Mouse (Mus musculus) gastrocnemius, postnatal 10 days (tissue): ENCODE measurements around the gene Aldh1b1. TPM values are rescaled to one million over a fixed set of nuclear protein-coding genes. Genes with fewer than 3 reads are reported as not detected.
A peak's percentile ranks its signal among the peaks of the same experiment; 100 is the strongest.

ENCODE experiments used
- DNase-seq: peaks from one replicate; pipeline ENCODE4 v3.0.0; 2021; ENCODE audit warnings: mixed read lengths
- total RNA-seq, 2 experiments: library from RNA; stranded (reverse); gene quantifications; 2 replicates each; pipeline ENCODE4 v1.2.3; 2021

Aldh1b1 gene
- total RNA-seq, 2 experiments from 2014 or later = 1.8 to 2.5 TPM

- DNase-seq = no peak
These were observed 26.1 kb downstream of the Aldh1b1 start for GRCm38 (mm10) chr4:45824761-45825556.

GRCm38 (mm10) chr4:45826275-45827040 is 27.6 kb downstream of the Aldh1b1 start, which contains the start of gene Igfbpl1:
TSS of gene Igfbpl1 (minus strand) at chr4:45826923.
- DNase-seq = no peak

- no peak for DNase-seq
These were observed 31.3 kb downstream of the Aldh1b1 start for GRCm38 (mm10) chr4:45829907-45830759.

GRCm38 (mm10) chr4:45831996-45832395 is 33.2 kb downstream of the Aldh1b1 start:
- DNase-seq = no peak

GRCm38 (mm10) chr4:45833461-45833860 is 34.6 kb downstream of the Aldh1b1 start:
- no peak for DNase-seq

GRCm38 (mm10) chr4:45844355-45844754 is 45.5 kb downstream of the Aldh1b1 start:
- peak; percentile 33 for DNase-seq

- DNase-seq = no peak
These were observed 47.4 kb downstream of the Aldh1b1 start for GRCm38 (mm10) chr4:45846263-45846662.

GRCm38 (mm10) chr4:45848109-45848824 is 49.4 kb downstream of the Aldh1b1 start, which contains the start of gene Stra6l:
TSS of gene Stra6l (plus strand) at chr4:45848664.
- no peak for DNase-seq

GRCm38 (mm10) chr4:45848825-45849156 is 50.0 kb downstream of the Aldh1b1 start:
- no peak for DNase-seq

GRCm38 (mm10) chr4:45849419-45849818 is 50.6 kb downstream of the Aldh1b1 start:
- no peak for DNase-seq

- DNase-seq = peak; percentile 57
These were observed 52.8 kb downstream of the Aldh1b1 start for GRCm38 (mm10) chr4:45851640-45852051.

GRCm38 (mm10) chr4:45853496-45854246 is 54.8 kb downstream of the Aldh1b1 start:
- DNase-seq = no peak

Other genes starting within 250 kb of the Aldh1b1 start
- gene Igfbpl1, start 27.9 kb downstream of the Aldh1b1 start, total RNA-seq = under 1 TPM in 1 of 2 experiments, not detected in 1; 0.11 TPM
- under 1 TPM in 1 of 2 experiments, not detected in 1; 0.14 TPM for gene Stra6l, start 49.6 kb downstream of the Aldh1b1 start, total RNA-seq
- gene Ccdc180, start 91.3 kb downstream of the Aldh1b1 start, total RNA-seq = not detected
- gene Tdrd7, start 166.3 kb downstream of the Aldh1b1 start, total RNA-seq = 10 to 100 TPM; 12.6 to 15.4 TPM
- gene Tmod1, start 239.9 kb downstream of the Aldh1b1 start, total RNA-seq = 100 to 1,000 TPM; 251 to 256 TPM